Mouse (Mus musculus) cortical plate, adult 2 months (tissue): ENCODE data around the gene Ahnak. TPM values are rescaled to one million over a fixed set of nuclear protein-coding genes. Genes with fewer than 3 reads are reported as not detected.
"Not testable (repeated sequence)": the region's sequence is repeated elsewhere in the genome, so short reads cannot be mapped to it uniquely, and the experiment has no call there.

Experiments used
- H3K27ac ChIP-seq: fragments of 200-500 bp; 2 replicates; pipeline ENCODE4 v1.5.1; 2012; ENCODE audit warnings: low read length, control low read depth, inconsistent platforms; ENCODE audit not compliant: insufficient read depth
- H3K4me1 ChIP-seq: fragments of 200-500 bp; 2 replicates; pipeline ENCODE4 v1.6.1; 2011; ENCODE audit warnings: low read length; ENCODE audit not compliant: control insufficient read depth, insufficient read depth
- H3K4me3 ChIP-seq: fragments of 200-500 bp; 2 replicates; pipeline ENCODE4 v1.5.1; 2011; ENCODE audit warnings: mild to moderate bottlenecking, low read length, control low read depth; ENCODE audit not compliant: insufficient read depth
- CTCF ChIP-seq: fragments of 200-500 bp; IDR thresholded peaks from 2 replicates; pipeline ENCODE4 v1.5.1; 2011; ENCODE audit warnings: mild to moderate bottlenecking, control low read depth, low read length; ENCODE audit not compliant: insufficient read depth; ENCODE audit errors: extremely low read depth
- POLR2A ChIP-seq: fragments of 200-500 bp; IDR thresholded peaks from 2 replicates; pipeline ENCODE4 v1.6.1; 2011; ENCODE audit warnings: mild to moderate bottlenecking, low read length, control low read depth; ENCODE audit not compliant: insufficient read depth; ENCODE audit errors: extremely low read depth
- polyA plus RNA-seq: library from polyadenylated mRNA; depleted of rRNA; stranded (reverse); fragments of >200 nt; gene quantifications from 2 replicates; pipeline ENCODE4 v1.2.3, GENCODE M21; 2012

The Ahnak gene
- polyA plus RNA-seq, 1 experiment, result 7.7 TPM

DNA sequence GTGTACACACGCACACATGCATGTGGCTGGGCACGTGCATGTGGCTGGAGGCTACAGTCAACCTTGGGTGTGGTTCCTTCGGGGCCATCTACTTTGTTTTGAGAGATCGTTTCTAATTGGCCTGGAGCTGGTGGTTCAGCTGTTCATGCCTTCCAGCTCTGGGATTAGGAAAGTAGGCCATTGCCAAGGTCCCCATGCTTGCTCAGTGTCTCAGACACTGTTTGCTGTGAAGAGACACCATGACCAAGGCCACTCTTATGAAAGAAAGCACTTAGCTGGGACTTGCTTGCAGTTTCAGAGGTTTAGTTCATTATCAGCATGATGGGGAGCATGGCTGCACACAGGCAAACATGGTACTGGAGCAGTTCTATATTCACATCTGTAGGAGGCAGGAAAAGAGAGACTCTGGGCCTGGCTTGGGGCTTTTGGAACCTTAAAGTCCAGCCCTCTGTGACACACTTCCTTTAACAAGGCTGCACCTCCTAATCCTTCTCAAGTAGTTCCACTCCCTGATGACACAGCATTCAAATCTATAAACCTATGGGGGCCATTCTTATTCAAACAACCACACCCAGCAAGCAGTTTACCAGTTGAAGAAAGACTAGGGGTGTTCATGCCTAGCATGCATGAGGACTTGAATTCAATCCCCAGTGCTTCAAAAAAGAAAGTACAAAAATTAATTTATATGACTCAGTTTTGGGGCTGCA lies 60.0 kb downstream of the Ahnak start:
- Histone ChIP-seq H3K4me1 (peaks cover 1% of the 10 kb centered on the region; the same call in 1 of the 2 replicates), H3K4me3 (no peak overlapping the region), H3K27ac (no peak overlapping the region)
- no peak for TF ChIP-seq POLR2A
- no peak for TF ChIP-seq CTCF

DNA sequence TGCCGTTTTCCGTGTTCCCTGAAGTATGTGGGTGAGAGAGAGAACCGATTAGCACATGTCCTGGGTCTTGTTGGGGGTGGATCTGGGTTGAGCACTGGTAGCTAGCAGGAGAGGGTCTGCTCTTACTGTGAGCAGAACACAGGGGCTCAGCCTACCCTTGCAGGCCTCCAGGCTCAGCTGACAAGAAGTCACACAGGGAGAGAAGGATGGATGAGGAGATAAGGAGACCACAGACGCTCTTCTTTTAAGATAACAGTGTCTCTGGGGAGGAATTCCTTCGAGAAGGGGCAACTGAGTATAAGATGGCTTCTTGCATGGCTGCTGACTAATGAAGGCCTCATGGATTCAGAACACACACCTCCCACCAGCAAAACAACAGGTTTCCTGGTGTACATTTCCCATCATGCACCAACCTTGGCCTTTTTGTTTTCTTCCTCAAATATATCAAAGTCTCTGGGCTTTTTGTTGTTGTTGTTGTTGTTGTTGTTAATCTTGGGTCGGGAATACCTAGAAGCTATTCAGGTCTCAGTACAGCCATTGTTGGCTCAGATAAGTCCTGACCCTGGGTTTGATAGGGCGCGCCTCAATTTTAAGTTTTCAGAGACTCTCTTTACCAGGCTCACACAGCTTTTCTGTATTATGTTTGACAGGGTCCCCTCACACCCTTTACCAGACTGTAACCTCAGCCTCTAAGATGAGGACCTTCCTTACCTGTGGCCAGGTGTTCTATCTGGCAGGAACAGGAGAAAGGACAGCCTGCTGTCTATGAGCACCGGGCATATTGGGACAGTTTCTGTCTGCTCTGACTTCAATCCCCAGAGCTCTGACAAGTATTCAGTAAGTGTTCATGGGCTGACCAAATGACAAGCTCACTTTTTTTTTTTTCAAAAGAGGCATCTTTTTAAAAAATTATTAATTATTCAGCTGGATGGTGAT lies 61.5 kb downstream of the Ahnak start:
- Histone ChIP-seq H3K27ac (no peak overlapping the region), H3K4me3 (no peak overlapping the region), H3K4me1 (no peaks in the 10 kb centered on the region)
- TF ChIP-seq CTCF (no peak), POLR2A (no peak)

DNA sequence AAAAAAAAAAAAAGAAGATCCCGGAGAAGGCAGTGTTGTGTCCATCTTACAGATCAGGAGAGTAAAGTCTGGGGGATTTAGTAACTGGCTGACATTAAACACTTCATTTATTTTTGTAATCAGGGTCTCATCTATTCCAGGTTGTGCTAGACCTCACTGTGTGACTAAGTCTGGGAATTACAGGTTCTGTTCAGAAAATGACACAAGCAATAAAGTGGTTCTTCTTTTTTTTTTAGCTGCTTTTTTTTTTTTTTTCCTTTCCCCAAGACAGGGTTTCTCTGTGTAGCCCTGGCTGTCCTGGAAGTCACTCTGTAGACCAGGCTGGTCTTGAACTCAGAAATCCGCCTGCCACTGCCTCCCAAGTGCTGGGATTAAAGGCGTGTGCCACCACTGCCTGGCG lies 62.9 kb downstream of the Ahnak start:
- H3K4me3 ChIP-seq, result not testable (repeated sequence)

DNA sequence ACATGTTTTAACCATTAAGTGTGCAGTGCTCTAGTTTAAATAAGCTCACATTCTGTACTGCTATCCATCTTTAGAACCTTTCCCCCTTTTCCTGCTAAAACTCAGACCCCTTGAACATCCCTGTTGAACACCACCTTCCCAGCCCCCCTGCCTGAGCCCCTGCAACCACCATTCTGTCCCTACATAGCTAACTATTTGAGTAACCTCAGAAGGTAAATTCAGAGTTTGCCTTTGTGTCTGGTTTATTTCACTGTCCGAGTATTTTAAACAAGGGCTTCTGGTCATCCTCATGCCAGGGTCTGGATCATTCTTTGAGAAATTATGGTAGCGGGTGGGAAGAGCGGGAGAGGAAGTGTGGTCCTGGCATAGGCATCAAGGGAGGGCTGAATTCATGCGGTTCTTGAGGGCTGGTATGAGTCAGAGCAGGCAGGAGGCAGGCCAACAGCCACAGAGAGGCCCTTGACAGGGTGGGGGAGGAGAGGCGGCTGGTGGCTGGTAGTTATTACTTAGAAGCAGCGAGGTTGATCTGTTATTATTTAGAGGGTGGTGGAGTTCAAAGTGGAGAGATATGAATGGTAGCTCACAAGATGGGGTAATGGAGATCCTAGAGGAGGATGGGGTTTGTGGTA lies 63.8 kb downstream of the Ahnak start:
- H3K27ac ChIP-seq, result no peak overlapping the region
- H3K4me3 ChIP-seq, result no peak overlapping the region
- TF ChIP-seq POLR2A (no peak), CTCF (no peak)
- H3K4me1 ChIP-seq, result no peaks in the 10 kb centered on the region

More for the DNA sequence above, 62.9 kb downstream of the Ahnak start:
- not testable (repeated sequence) for H3K4me1 ChIP-seq, H3K27ac ChIP-seq

DNA sequence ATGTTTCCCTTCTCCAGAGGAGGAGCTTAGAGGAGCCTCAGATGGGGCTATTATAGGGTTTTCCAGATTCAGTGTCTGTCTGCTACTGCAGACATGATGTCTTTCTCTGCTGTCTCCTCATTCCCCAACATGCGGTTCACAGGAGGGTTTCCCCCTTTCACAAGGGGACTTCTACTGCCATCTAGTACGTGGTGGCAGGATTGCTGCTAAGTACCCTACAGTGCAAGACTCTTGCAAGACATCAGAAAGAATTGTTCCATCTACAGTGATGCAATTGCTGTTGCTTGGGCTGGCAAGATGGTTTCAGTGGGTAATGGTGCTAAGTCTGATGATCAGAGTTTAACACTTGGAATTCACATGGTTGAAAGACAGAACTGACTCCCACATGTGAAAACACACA lies 66.1 kb downstream of the Ahnak start:
- TF ChIP-seq POLR2A (no peak), CTCF (peak; percentile 61)
- Histone ChIP-seq H3K27ac (no peak overlapping the region), H3K4me1 (no peaks in the 10 kb centered on the region), H3K4me3 (no peak overlapping the region)

DNA sequence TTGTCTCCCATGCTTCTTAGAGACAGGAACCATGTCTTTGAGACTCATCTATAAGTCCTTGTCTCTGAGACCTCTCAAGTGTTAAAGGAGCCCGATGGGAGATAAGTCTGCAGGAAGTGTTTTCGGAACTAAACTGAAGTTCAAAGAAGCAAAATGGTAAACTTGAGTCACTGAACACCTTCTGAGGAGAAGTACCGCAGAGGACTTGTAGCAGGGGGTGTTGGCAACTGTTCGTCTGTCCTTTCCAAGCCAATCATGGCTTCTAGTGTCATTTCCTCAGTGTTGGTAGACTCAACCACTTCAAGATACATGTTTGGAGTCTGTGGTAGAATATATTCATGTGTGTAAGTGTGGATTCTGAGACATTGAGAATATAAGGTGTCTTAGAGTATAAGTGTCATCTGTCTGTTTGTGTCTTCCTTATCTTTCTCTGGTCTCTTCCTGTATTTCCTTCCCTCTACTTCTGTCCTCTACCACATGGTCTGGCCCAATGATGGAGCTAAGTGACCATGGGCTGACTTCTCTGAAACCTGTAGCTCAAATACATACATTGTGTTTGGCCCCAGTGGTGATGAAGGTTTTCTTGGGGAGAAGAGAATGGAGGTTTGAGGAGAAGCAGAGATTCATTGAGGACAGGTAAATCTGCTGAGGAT lies 66.7 kb downstream of the Ahnak start:
- Histone ChIP-seq H3K27ac (no peak overlapping the region), H3K4me3 (no peak overlapping the region), H3K4me1 (no peaks in the 10 kb centered on the region)
- TF ChIP-seq CTCF (no peak), POLR2A (no peak)

DNA sequence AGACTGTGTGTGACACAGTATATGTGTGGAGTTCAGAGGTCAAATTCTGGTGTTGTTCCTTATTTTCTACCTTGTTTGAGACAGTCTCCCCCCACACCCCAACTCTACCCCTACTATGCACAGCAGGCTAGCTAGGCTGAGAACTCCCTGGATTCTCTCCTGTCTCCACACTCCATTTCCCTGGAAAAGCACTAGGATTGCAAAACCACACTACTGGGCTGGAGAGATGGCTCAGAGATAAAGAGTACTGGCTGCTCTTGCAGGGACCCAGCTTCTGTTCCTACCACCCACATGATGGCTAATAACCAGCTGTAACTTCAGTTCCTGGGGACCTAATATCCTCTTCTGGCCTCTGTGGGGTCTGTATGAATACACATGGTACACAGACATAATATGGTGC lies 68.6 kb downstream of the Ahnak start:
- no peaks in the 10 kb centered on the region for H3K4me1 ChIP-seq
- TF ChIP-seq CTCF (no peak), POLR2A (no peak)
- no peak overlapping the region for H3K4me3 ChIP-seq
- H3K27ac ChIP-seq, result no peak overlapping the region

DNA sequence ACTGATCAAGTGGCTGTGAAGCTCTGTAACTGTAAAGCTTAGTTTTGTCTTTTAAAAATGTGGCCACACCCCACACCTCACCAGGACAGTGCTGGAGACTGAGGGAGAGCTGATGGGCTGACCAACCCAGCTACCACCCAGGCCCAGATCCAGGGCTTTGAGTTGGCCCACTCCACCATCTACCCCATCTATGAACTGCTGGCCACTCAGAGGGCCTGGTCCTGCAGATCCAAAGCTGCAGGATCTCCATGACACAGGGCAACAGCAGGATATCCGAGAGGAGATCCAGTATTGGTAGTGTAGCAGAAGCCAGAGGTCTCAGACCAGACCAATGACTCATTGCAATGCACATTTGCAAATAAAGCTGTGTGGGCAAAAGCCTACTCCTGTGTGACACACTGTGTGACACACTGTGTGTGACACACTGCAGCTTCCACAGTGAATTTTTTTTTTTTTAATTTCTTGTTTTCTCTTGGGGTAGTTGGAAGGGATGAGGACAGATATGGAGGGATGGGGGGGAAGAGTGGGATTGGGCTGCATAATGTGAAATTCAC lies 69.3 kb downstream of the Ahnak start:
- TF ChIP-seq POLR2A (no peak), CTCF (no peak)
- Histone ChIP-seq H3K4me3 (no peak overlapping the region), H3K4me1 (no peaks in the 10 kb centered on the region), H3K27ac (no peak overlapping the region)

DNA sequence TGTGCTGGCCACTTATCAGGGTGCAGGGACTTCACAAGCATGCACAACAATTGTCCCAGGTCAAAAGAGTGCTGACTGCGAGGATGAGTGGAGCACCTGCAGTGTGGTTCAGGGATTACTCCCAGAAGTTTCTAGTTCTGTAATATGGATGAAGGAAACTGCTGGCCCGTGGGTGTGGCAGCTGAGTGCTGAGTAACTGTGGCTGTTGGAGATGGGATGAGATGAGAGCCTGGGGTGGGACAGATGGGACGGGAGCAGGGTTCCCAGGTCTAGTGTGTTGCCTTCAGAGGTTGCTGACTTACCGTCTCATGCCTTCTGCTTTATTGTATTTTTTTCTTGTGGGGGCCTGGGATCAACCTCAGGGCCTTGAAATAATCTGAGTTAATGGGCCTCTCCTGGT lies 69.9 kb downstream of the Ahnak start:
- Histone ChIP-seq H3K27ac (no peak overlapping the region), H3K4me3 (no peak overlapping the region), H3K4me1 (no peaks in the 10 kb centered on the region)
- TF ChIP-seq CTCF (no peak), POLR2A (no peak)
